Mouse (Mus musculus) liver, postnatal 0 days (tissue): ENCODE results near the gene Cntn1. TPM values are rescaled to one million over a fixed set of nuclear protein-coding genes. Genes with fewer than 3 reads are reported as not detected.

Experiments used
- ATAC-seq: fragments of 200-750 bp; cut with Nextera tagmentation; 2 replicates; pipeline ENCODE4 v1.8.0; 2017; ENCODE audit warnings: mild to moderate bottlenecking, moderate library complexity
- DNase-seq: peaks from one replicate; pipeline ENCODE4 v3.0.0-alpha.2; 2016
- H3K27ac ChIP-seq: fragments of 300-500 bp; sonication (generic); 2 replicates; pipeline ENCODE4 v1.5.1; 2014; ENCODE audit warnings: antibody characterized with exemption, moderate library complexity, mild to moderate bottlenecking, low read depth
- H3K27me3 ChIP-seq: fragments of 300-500 bp; sonication (generic); 2 replicates; pipeline ENCODE4 v1.6.1; 2014; ENCODE audit warnings: low read length, control low read depth, mixed read lengths; ENCODE audit not compliant: insufficient read depth
- H3K36me3 ChIP-seq: fragments of 300-500 bp; sonication (generic); replicated peaks from 2 replicates; pipeline ENCODE4 v1.6.1; 2014; ENCODE audit warnings: mild to moderate bottlenecking, control low read depth, low read length, moderate library complexity, mixed read lengths; ENCODE audit not compliant: insufficient read depth
- H3K4me1 ChIP-seq: fragments of 300-500 bp; sonication (generic); 2 replicates; pipeline ENCODE4 v1.6.1; 2014; ENCODE audit warnings: antibody characterized with exemption, mild to moderate bottlenecking, control low read depth; ENCODE audit not compliant: insufficient read depth
- H3K4me2 ChIP-seq: fragments of 300-500 bp; sonication (generic); 2 replicates; pipeline ENCODE4 v1.6.1; 2014; ENCODE audit warnings: low read depth, mild to moderate bottlenecking, low read length, moderate library complexity, mixed read lengths
- H3K4me3 ChIP-seq: fragments of 300-500 bp; sonication (generic); 2 replicates; pipeline ENCODE4 v1.5.1; 2014; ENCODE audit warnings: low read depth, low read length
- H3K9ac ChIP-seq: fragments of 300-500 bp; sonication (generic); replicated peaks from 2 replicates; pipeline ENCODE4 v1.6.1; 2014; ENCODE audit warnings: mild to moderate bottlenecking, moderate library complexity
- H3K9me3 ChIP-seq: fragments of 300-500 bp; sonication (generic); 2 replicates; pipeline ENCODE4 v1.6.1; 2016; ENCODE audit warnings: mild to moderate bottlenecking, control low read depth, low read length, mixed read lengths
- CTCF ChIP-seq: sonication (generic); IDR thresholded peaks from 2 replicates; pipeline ENCODE4 v1.5.1; 2016; ENCODE audit warnings: antibody characterized with exemption, low read depth
- EP300 ChIP-seq: IDR thresholded peaks from 2 replicates; pipeline ENCODE4 v1.6.1; 2016; ENCODE audit warnings: antibody characterized with exemption, low read depth, mild to moderate bottlenecking
- WGBS: fragments of 180-500 bp; shearing (Covaris S2); extraction: QIAGEN DNeasy Blood & Tissue Kit; methylation state at CpG from one replicate; pipeline ENCODE4 v1.1.7; 2014; ENCODE audit not compliant: insufficient replicate concordance; 5-methylcytosine and 5-hydroxymethylcytosine counted together
- polyA plus RNA-seq: library from polyadenylated mRNA; unstranded; fragments of >200 nt; fragmentation: Nextera tagmentation; extraction: Ambion mirVana; gene quantifications from 2 replicates; pipeline ENCODE4 v1.2.1, GENCODE M21; 2015

Gene Cntn1
- polyA plus RNA-seq, 1 experiment from 2014 or later, result not detected

DNA sequence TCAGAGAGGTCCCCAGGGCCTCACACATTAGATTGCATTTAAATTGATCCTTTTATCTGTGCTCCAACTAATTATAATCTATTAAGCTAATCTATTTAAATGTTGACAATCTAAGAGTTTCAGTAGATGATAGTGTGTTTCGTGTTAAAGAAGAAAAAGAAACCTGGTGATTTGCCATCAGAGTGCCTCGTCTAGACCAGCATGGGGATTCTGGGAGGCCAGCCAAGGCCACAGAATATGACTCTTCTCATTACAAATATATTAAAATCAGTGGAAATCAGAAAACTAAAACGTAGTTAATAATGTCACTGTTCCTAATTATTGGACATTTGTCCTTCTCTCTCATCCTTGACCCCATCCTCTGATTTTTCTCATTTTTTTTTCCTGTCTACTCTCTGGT is 164.9 kb downstream of the Cntn1 start:
- Histone ChIP-seq H3K4me2 (no peak overlapping the region), H3K9me3 (no peaks in the 10 kb centered on the region), H3K27ac (no peak overlapping the region), H3K4me1 (no peaks in the 10 kb centered on the region), H3K27me3 (no peaks in the 10 kb centered on the region), H3K4me3 (no peak overlapping the region), H3K36me3 (no peaks in the 10 kb centered on the region), H3K9ac (no peak overlapping the region)
- TF ChIP-seq CTCF (no peak), EP300 (no peak)
- 52% methylated on average over 3 of the region's 3 CpGs for WGBS
- no peak for DNase-seq
- no peak for ATAC-seq

DNA sequence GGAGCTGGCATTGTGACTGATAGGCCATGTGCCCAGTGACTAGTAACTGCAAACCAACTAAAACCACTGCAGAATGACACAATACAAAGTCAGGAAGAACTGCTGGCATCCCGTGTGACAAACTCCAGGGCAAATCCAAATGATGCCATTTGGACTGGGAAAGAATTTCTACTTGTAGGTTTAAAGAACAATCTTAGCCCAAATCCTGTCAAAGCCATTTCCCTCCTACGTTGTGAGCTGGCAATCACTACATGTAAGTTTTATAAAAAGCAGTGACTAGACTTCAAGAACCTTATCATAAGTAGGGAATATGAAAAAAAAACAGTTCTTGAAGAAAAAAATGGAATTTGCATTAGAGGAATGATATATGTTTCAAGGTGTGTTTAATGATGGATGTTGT is 170.5 kb downstream of the Cntn1 start:
- Histone ChIP-seq H3K9me3 (no peaks in the 10 kb centered on the region), H3K9ac (no peak overlapping the region), H3K27me3 (no peaks in the 10 kb centered on the region), H3K27ac (no peak overlapping the region), H3K4me3 (no peak overlapping the region), H3K4me1 (no peaks in the 10 kb centered on the region), H3K4me2 (no peak overlapping the region), H3K36me3 (no peaks in the 10 kb centered on the region)
- ATAC-seq (no peak), DNase-seq (no peak)
- 47% methylated on average over 2 of the region's 2 CpGs for WGBS
- TF ChIP-seq CTCF, result no peak
- TF ChIP-seq EP300, result no peak

DNA sequence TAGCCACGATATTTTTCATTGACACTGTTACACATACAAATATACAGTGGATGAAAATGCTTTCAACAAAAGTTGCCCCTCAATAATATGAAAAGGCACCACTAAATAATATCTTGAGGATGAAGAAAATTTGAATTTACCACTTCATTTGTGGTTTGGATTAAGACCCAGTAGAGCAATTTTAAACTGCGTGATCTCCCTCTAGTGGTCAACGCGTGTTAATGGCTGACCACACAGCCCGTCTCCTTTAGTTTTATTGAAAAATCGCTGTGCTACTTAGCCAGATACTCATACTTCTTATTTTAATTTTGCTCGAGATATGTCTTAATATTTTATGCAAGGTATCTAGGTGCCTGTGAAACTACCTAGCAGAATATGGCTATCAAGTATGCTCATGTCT is 180.4 kb downstream of the Cntn1 start:
- no peak for ATAC-seq

DNA sequence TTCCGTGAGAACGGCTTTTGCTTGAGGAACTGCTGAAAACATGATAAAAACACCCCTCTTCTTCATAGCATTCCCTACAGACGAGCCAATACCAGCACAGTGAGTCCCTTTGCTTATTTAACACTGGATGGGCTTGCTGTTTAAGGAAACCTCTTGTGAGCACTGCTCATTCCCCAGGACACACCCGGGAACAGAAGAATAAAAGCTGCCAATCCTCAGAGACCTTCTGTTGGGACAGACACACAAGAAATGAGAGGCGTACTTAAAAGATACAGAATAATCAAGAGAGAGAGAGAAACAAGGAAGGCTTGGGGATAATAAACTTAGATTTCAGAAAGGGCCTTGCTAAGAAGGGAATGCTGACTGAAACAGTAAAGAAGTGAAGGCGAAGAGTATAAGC is 184.9 kb downstream of the Cntn1 start:
- H3K4me1 ChIP-seq, result no peaks in the 10 kb centered on the region
- no peaks in the 10 kb centered on the region for H3K36me3 ChIP-seq
- no peaks in the 10 kb centered on the region for H3K9me3 ChIP-seq
- TF ChIP-seq CTCF (no peak), EP300 (no peak)
- H3K27me3 ChIP-seq, result no peaks in the 10 kb centered on the region
- DNase-seq (no peak), ATAC-seq (no peak)
- H3K4me3 ChIP-seq, result no peak overlapping the region
- H3K9ac ChIP-seq, result no peak overlapping the region
- H3K4me2 ChIP-seq, result no peak overlapping the region
- H3K27ac ChIP-seq, result no peak overlapping the region
- WGBS, result 67% methylated on average over 6 of the region's 6 CpGs

More for the DNA sequence above, 180.4 kb downstream of the Cntn1 start:
- H3K27me3 ChIP-seq, result no peaks in the 10 kb centered on the region
- no peaks in the 10 kb centered on the region for H3K36me3 ChIP-seq
- no peak overlapping the region for H3K9ac ChIP-seq
- no peak overlapping the region for H3K27ac ChIP-seq
- 14% methylated on average over 7 of the region's 7 CpGs for WGBS
- no peak for DNase-seq
- H3K9me3 ChIP-seq, result no peaks in the 10 kb centered on the region
- TF ChIP-seq CTCF (peak; percentile 69), EP300 (no peak)
- H3K4me3 ChIP-seq, result no peak overlapping the region
- H3K4me1 ChIP-seq, result no peaks in the 10 kb centered on the region
- H3K4me2 ChIP-seq, result no peak overlapping the region

DNA sequence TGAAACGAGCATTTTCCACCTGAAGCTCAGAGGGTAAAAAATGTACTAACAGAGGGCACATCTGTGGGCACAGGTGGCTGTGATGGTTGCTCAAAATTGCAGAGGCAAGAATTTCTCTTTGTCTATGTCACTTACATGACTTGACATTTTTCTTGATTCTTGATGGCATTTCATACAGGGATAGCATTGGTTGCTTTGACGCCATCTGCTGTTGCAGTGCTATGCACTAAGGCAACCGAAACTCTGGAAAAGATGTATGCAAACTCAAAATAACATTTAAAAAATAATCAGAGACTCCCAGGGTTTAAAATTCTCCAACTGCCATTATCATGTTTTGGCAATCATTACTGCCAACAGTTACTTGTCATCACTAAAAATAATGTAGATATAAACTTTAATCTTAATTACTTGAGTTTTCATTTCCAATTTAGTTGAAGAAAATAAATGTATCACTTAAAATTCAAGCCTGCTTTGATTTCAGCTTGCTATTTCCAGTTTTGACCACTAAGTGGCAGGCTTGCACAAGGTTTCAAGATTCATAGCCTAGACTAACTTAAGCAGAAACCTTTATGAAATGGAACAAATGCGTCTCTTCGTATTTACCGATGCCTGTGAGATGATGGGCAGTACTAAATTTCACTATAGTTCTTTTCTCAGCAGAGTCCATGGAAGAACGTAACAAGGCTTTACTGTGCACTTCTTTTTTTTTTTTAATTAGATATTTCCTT is 214.2 kb downstream of the Cntn1 start:
- ATAC-seq (no peak), DNase-seq (peak; percentile 28)
- no peak for TF ChIP-seq EP300
- TF ChIP-seq CTCF, result peak; percentile 68
- H3K27ac ChIP-seq, result no peak overlapping the region
- no peak overlapping the region for H3K4me2 ChIP-seq
- no peak overlapping the region for H3K9ac ChIP-seq
- H3K4me3 ChIP-seq, result no peak overlapping the region
- WGBS, result 24% methylated on average over 7 of the region's 7 CpGs
- no peaks in the 10 kb centered on the region for H3K27me3 ChIP-seq
- H3K4me1 ChIP-seq, result no peaks in the 10 kb centered on the region
- no peaks in the 10 kb centered on the region for H3K36me3 ChIP-seq
- no peaks in the 10 kb centered on the region for H3K9me3 ChIP-seq

DNA sequence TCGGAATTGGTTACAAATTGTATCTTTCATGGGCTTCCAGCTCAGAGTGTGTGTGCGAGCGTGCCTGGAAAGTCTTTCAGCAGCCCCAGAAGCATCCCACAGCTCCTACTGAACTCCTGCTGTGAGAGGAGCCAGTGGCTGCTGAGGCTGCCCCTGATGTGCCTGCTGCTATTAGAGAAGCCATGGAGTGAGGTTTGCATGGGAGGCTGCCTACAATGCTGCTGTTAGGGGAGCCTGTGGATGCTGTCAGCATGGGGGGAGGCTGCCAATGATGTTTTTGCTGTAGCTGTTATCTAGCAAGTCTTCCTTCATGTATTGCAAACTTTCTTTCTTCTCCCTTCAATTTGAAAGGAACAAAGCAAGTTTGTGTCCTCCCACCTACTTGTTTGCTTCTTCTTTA is 217.4 kb downstream of the Cntn1 start:
- H3K9me3 ChIP-seq, result no peaks in the 10 kb centered on the region
- no peaks in the 10 kb centered on the region for H3K36me3 ChIP-seq
- H3K27ac ChIP-seq, result no peak overlapping the region
- no peak for TF ChIP-seq EP300
- TF ChIP-seq CTCF, result no peak
- H3K4me3 ChIP-seq, result no peak overlapping the region
- ATAC-seq, result no peak
- H3K4me1 ChIP-seq, result no peaks in the 10 kb centered on the region
- WGBS, result 58% methylated on average over 3 of the region's 3 CpGs
- no peaks in the 10 kb centered on the region for H3K27me3 ChIP-seq
- no peak for DNase-seq
- no peak overlapping the region for H3K9ac ChIP-seq
- no peak overlapping the region for H3K4me2 ChIP-seq
